Mouse (Mus musculus) heart, embryonic 11.5 days (tissue): ENCODE data around the gene Gm7358. TPM values are rescaled to one million over a fixed set of nuclear protein-coding genes. Genes with fewer than 3 reads are reported as not detected.
"Not testable (repeated sequence)": the region's sequence is repeated elsewhere in the genome, so short reads cannot be mapped to it uniquely, and the experiment has no call there.

Experiments used
- ATAC-seq: fragments of 200-750 bp; cut with Nextera tagmentation; replicated peaks from 2 replicates; pipeline ENCODE4 v1.8.0; 2017; ENCODE audit warnings: moderate library complexity; ENCODE audit not compliant: insufficient number of reproducible peaks, low FRiP score, low TSS enrichment
- H3K27ac ChIP-seq: fragments of 300-500 bp; sonication (generic); 2 replicates; pipeline ENCODE4 v1.5.1; 2014; ENCODE audit warnings: mild to moderate bottlenecking, low read depth, low read length
- H3K27me3 ChIP-seq: fragments of 300-500 bp; sonication (generic); 2 replicates; pipeline ENCODE4 v1.6.1; 2014; ENCODE audit warnings: mild to moderate bottlenecking, low read length, mixed read lengths; ENCODE audit not compliant: control insufficient read depth, insufficient read depth
- H3K36me3 ChIP-seq: fragments of 300-500 bp; sonication (generic); 2 replicates; pipeline ENCODE4 v1.6.1; 2014; ENCODE audit warnings: mild to moderate bottlenecking, low read length, moderate library complexity, mixed read lengths; ENCODE audit not compliant: control insufficient read depth, insufficient read depth
- H3K4me1 ChIP-seq: fragments of 300-500 bp; sonication (generic); 2 replicates; pipeline ENCODE4 v1.6.1; 2014; ENCODE audit warnings: low read length; ENCODE audit not compliant: control insufficient read depth, insufficient read depth
- H3K4me2 ChIP-seq: fragments of 300-500 bp; sonication (generic); 2 replicates; pipeline ENCODE4 v1.6.1; 2014; ENCODE audit warnings: mild to moderate bottlenecking, moderate library complexity
- H3K4me3 ChIP-seq: fragments of 300-500 bp; sonication (generic); 2 replicates; pipeline ENCODE4 v1.5.1; 2014; ENCODE audit warnings: low read depth, low read length
- H3K9ac ChIP-seq: fragments of 300-500 bp; sonication (generic); 2 replicates; pipeline ENCODE4 v1.6.1; 2014; ENCODE audit warnings: mild to moderate bottlenecking, low read depth, low read length, moderate library complexity
- H3K9me3 ChIP-seq: fragments of 300-500 bp; sonication (generic); replicated peaks from 2 replicates; pipeline ENCODE4 v1.6.1; 2016; ENCODE audit warnings: low read length; ENCODE audit not compliant: control insufficient read depth
- WGBS: fragments of 180-500 bp; shearing (Covaris S2); extraction: QIAGEN DNeasy Blood & Tissue Kit; methylation state at CpG from one replicate; pipeline ENCODE4 v1.1.7; 2014; ENCODE audit not compliant: insufficient replicate concordance; 5-methylcytosine and 5-hydroxymethylcytosine counted together
- polyA plus RNA-seq: library from polyadenylated mRNA; unstranded; fragments of >200 nt; fragmentation: Nextera tagmentation; extraction: Ambion mirVana; gene quantifications from 2 replicates; pipeline ENCODE4 v1.2.1, GENCODE M21; 2014

The Gm7358 gene
- polyA plus RNA-seq: not detected in 2 replicates

- not testable (repeated sequence) for H3K27ac ChIP-seq, H3K9me3 ChIP-seq, H3K9ac ChIP-seq, H3K4me1 ChIP-seq, H3K4me3 ChIP-seq, H3K27me3 ChIP-seq, ATAC-seq, H3K4me2 ChIP-seq, H3K36me3 ChIP-seq
- no CpG with 5 or more reads among the region's 2 CpGs for WGBS
Measured at GRCm38 (mm10) chr17:14059431-14059830, at the start of gene Gm7358. Gene Gm7358, minus strand, starts transcription at chr17:14059531.

- WGBS: 20% methylated on average over 3 of the region's 3 CpGs
- not testable (repeated sequence) for H3K27ac ChIP-seq, H3K27me3 ChIP-seq, H3K9ac ChIP-seq, H3K4me3 ChIP-seq, H3K9me3 ChIP-seq, ATAC-seq, H3K36me3 ChIP-seq, H3K4me2 ChIP-seq, H3K4me1 ChIP-seq
Measured at GRCm38 (mm10) chr17:14103018-14103417, 43.7 kb upstream of the Gm7358 start.

- not testable (repeated sequence) for ATAC-seq, H3K4me3 ChIP-seq, H3K4me1 ChIP-seq, H3K36me3 ChIP-seq, H3K4me2 ChIP-seq, H3K27me3 ChIP-seq, H3K9me3 ChIP-seq, H3K9ac ChIP-seq, H3K27ac ChIP-seq
- WGBS: 25% methylated on average over 1 of the region's 1 CpGs
Measured at GRCm38 (mm10) chr17:14101446-14101980, 42.2 kb upstream of the Gm7358 start.

GRCm38 (mm10) chr17:14099886-14100285 lies 40.6 kb upstream of the Gm7358 start:
- not testable (repeated sequence) for H3K4me3 ChIP-seq, H3K4me2 ChIP-seq, H3K4me1 ChIP-seq, H3K27me3 ChIP-seq, H3K27ac ChIP-seq, H3K36me3 ChIP-seq, H3K9ac ChIP-seq, H3K9me3 ChIP-seq, ATAC-seq
- WGBS: 51% methylated on average over 3 of the region's 3 CpGs

GRCm38 (mm10) chr17:14094165-14094564 lies 34.8 kb upstream of the Gm7358 start:
- not testable (repeated sequence) for H3K4me1 ChIP-seq, H3K27ac ChIP-seq, H3K4me3 ChIP-seq, H3K4me2 ChIP-seq, H3K36me3 ChIP-seq, H3K9ac ChIP-seq, H3K9me3 ChIP-seq, ATAC-seq, H3K27me3 ChIP-seq
- 61% methylated on average over 2 of the region's 7 CpGs for WGBS

GRCm38 (mm10) chr17:14086629-14087028 lies 27.3 kb upstream of the Gm7358 start:
- not testable (repeated sequence) for H3K4me3 ChIP-seq, H3K4me1 ChIP-seq, H3K27ac ChIP-seq, ATAC-seq, H3K9me3 ChIP-seq, H3K36me3 ChIP-seq, H3K27me3 ChIP-seq, H3K9ac ChIP-seq, H3K4me2 ChIP-seq
- 18% methylated on average over 1 of the region's 1 CpGs for WGBS

- H3K4me2 ChIP-seq, H3K4me3 ChIP-seq, H3K9me3 ChIP-seq, ATAC-seq, H3K4me1 ChIP-seq, H3K27me3 ChIP-seq, H3K9ac ChIP-seq, H3K27ac ChIP-seq, H3K36me3 ChIP-seq: not testable (repeated sequence)
- 50% methylated on average over 1 of the region's 2 CpGs for WGBS
Measured at GRCm38 (mm10) chr17:14041880-14042279, 17.5 kb downstream of the Gm7358 start.

- WGBS: 57% methylated on average over 1 of the region's 2 CpGs
- H3K4me1 ChIP-seq: not testable (repeated sequence)
Measured at GRCm38 (mm10) chr17:14037012-14037411, 22.3 kb downstream of the Gm7358 start.

GRCm38 (mm10) chr17:14036113-14036512 lies 23.2 kb downstream of the Gm7358 start:
- ATAC-seq, H3K27ac ChIP-seq, H3K4me2 ChIP-seq, H3K9me3 ChIP-seq, H3K9ac ChIP-seq, H3K4me1 ChIP-seq, H3K4me3 ChIP-seq, H3K27me3 ChIP-seq, H3K36me3 ChIP-seq: not testable (repeated sequence)
- 69% methylated on average over 4 of the region's 4 CpGs for WGBS

More at GRCm38 (mm10) chr17:14037012-14037411, 22.3 kb downstream of the Gm7358 start:
- H3K4me3 ChIP-seq, H3K27me3 ChIP-seq, ATAC-seq, H3K9ac ChIP-seq, H3K9me3 ChIP-seq, H3K36me3 ChIP-seq, H3K4me2 ChIP-seq, H3K27ac ChIP-seq: not testable (repeated sequence)
